Mouse (Mus musculus) kidney, embryonic 14.5 days (tissue): ENCODE measurements around the gene Myo10. TPM values are rescaled to one million over a fixed set of nuclear protein-coding genes. Genes with fewer than 3 reads are reported as not detected.

Experiments
- ATAC-seq: fragments of 200-750 bp; cut with Nextera tagmentation; 2 replicates; pipeline ENCODE4 v1.8.0; 2017; ENCODE audit warnings: moderate number of reproducible peaks, mild to moderate bottlenecking, moderate TSS enrichment, moderate library complexity; ENCODE audit not compliant: low FRiP score, low TSS enrichment
- H3K27ac ChIP-seq: fragments of 300-500 bp; sonication (generic); 2 replicates; pipeline ENCODE4 v1.5.1; 2014; ENCODE audit warnings: low read depth, mild to moderate bottlenecking, low read length, moderate library complexity, mixed read lengths
- H3K27me3 ChIP-seq: fragments of 300-500 bp; sonication (generic); 2 replicates; pipeline ENCODE4 v1.6.1; 2014; ENCODE audit warnings: mild to moderate bottlenecking, low read length; ENCODE audit not compliant: control insufficient read depth, insufficient read depth
- H3K36me3 ChIP-seq: fragments of 300-500 bp; sonication (generic); 2 replicates; pipeline ENCODE4 v1.6.1; 2014; ENCODE audit warnings: low read length, mixed read lengths; ENCODE audit not compliant: control insufficient read depth, insufficient read depth
- H3K4me1 ChIP-seq: fragments of 300-500 bp; sonication (generic); 2 replicates; pipeline ENCODE4 v1.6.1; 2014; ENCODE audit warnings: low read length, mixed read lengths; ENCODE audit not compliant: control insufficient read depth, insufficient read depth
- H3K4me2 ChIP-seq: fragments of 300-500 bp; sonication (generic); replicated peaks from 2 replicates; pipeline ENCODE4 v1.6.1; 2014; ENCODE audit warnings: low read depth, mild to moderate bottlenecking, low read length
- H3K4me3 ChIP-seq: fragments of 300-500 bp; sonication (generic); 2 replicates; pipeline ENCODE4 v1.5.1; 2014; ENCODE audit warnings: mild to moderate bottlenecking, low read length
- H3K9ac ChIP-seq: fragments of 300-500 bp; sonication (generic); 2 replicates; pipeline ENCODE4 v1.6.1; 2014; ENCODE audit warnings: low read depth, mild to moderate bottlenecking, low read length, moderate library complexity
- H3K9me3 ChIP-seq: fragments of 300-500 bp; sonication (generic); 2 replicates; pipeline ENCODE4 v1.6.1; 2016; ENCODE audit warnings: low read length; ENCODE audit not compliant: control insufficient read depth
- WGBS: fragments of 180-500 bp; shearing (Covaris S2); extraction: QIAGEN DNeasy Blood & Tissue Kit; methylation state at CpG from one replicate; pipeline ENCODE4 v1.1.7; 2014; 5-methylcytosine and 5-hydroxymethylcytosine counted together
- polyA plus RNA-seq: library from polyadenylated mRNA; unstranded; fragments of >200 nt; fragmentation: Nextera tagmentation; extraction: Ambion mirVana; gene quantifications from 2 replicates; pipeline ENCODE4 v1.2.1, GENCODE M21; 2014

Gene Myo10
- polyA plus RNA-seq, 1 experiment from 2014 or later = 52.2 TPM

DNA sequence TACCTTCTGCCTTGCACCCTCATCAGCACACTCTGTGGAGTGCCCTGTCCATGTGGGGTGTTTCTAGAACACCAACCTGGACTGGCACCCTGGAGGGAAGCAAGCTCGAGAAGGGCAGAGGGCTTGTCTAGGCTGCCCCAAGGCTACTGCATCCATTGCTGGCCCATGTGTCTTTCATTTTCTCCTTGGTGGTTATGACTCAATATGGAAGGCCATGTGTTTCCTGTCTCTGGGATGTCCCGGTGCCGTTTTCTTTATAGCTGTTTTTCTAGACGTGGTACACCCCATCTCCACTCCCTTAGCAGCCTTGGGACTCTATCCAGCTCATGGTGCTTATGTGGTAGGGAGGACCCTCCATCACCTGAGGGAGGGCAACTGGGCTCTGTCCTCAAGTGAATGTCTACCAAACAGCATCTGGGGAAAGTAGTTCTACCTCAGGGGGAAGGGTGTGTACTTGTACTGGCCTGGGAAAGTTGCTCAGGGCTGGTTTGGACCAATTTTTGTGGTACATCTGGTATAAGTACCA lies 76.8 kb downstream of the Myo10 start:
- 0 out of 2 replicates have a peak, but pooled peaks cover 3% of the 10 kb centered on the region for H3K9me3 ChIP-seq
- H3K4me1 ChIP-seq = no peaks in the 10 kb centered on the region
- WGBS = 55% methylated on average over 4 of the region's 4 CpGs
- no peak for ATAC-seq
- H3K9ac ChIP-seq = no peak overlapping the region
- no peaks in the 10 kb centered on the region for H3K27me3 ChIP-seq
- H3K4me3 ChIP-seq = no peak overlapping the region
- no peak overlapping the region for H3K27ac ChIP-seq
- H3K36me3 ChIP-seq = peaks cover 12% of the 10 kb centered on the region; the same call in 1 of the 2 replicates
- H3K4me2 ChIP-seq = no peak overlapping the region

DNA sequence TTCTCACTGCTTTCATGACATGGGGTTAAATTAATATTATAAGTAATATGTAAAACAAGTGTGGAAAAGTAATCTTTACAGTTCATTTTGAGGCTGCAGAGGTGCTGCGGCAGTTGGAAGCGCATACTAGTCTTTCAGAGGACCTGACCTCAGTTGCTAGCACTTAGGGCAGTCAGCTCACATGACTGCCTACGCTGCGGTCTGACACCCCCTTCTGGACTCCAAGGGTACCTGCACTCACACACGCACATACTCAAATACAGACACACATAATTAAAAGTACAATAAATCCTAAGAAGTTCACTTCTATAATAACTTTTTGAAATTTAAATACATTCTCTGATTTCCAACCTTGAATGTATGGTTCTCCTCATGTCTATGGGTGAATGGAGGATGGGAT lies 80.3 kb downstream of the Myo10 start:
- Histone ChIP-seq H3K27me3 (no peaks in the 10 kb centered on the region), H3K4me3 (no peak overlapping the region), H3K36me3 (peaks cover 17% of the 10 kb centered on the region; the same call in 1 of the 2 replicates), H3K4me1 (no peaks in the 10 kb centered on the region), H3K9ac (no peak overlapping the region), H3K27ac (no peak overlapping the region), H3K9me3 (0 out of 2 replicates have a peak, but pooled peaks cover 3% of the 10 kb centered on the region), H3K4me2 (no peak overlapping the region)
- over 99% methylated on average over 5 of the region's 5 CpGs for WGBS
- no peak for ATAC-seq

DNA sequence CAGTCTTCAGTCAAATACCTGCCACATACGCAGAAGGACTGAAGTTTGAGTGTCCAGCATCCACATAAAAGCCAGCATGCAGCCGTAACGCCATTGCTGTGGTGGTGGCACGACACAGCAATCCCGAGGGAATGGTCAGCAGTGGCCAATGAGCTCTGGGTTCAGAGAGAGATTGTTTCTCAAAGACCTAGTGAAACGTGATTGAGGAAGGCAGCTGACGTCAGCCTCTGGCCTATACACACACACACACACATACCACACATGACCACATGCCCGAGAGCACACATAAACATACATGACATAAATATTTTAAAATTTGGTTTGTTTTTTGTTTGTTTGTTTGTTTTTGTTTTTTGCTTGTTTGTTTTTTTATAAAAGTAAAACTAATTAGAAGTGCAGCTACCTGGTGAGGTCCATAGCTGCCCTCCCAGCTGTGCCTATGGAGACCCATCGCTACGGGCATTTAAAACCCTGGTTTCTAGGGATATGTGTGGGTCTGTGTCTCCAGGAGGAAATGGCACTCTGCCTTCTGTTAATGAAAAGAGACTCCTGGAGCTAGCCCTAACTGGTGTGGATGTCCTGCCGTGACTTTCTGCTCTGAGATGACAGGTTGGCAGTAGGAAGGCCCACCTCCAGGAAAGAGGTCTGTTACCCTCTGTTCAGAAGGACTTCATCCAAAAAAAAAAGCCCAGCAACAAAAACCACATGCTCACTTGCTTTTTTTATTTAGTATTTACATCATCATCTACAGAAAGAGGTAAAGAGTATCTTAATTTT lies 82.7 kb downstream of the Myo10 start:
- H3K9ac ChIP-seq = no peak overlapping the region
- H3K36me3 ChIP-seq = peaks cover 17% of the 10 kb centered on the region; the same call in 1 of the 2 replicates
- H3K4me3 ChIP-seq = no peak overlapping the region
- no peak for ATAC-seq
- no peaks in the 10 kb centered on the region for H3K27me3 ChIP-seq
- H3K27ac ChIP-seq = no peak overlapping the region
- H3K4me1 ChIP-seq = no peaks in the 10 kb centered on the region
- WGBS = 85% methylated on average over 11 of the region's 11 CpGs
- 0 out of 2 replicates have a peak, but pooled peaks cover 3% of the 10 kb centered on the region for H3K9me3 ChIP-seq
- H3K4me2 ChIP-seq = no peak overlapping the region

DNA sequence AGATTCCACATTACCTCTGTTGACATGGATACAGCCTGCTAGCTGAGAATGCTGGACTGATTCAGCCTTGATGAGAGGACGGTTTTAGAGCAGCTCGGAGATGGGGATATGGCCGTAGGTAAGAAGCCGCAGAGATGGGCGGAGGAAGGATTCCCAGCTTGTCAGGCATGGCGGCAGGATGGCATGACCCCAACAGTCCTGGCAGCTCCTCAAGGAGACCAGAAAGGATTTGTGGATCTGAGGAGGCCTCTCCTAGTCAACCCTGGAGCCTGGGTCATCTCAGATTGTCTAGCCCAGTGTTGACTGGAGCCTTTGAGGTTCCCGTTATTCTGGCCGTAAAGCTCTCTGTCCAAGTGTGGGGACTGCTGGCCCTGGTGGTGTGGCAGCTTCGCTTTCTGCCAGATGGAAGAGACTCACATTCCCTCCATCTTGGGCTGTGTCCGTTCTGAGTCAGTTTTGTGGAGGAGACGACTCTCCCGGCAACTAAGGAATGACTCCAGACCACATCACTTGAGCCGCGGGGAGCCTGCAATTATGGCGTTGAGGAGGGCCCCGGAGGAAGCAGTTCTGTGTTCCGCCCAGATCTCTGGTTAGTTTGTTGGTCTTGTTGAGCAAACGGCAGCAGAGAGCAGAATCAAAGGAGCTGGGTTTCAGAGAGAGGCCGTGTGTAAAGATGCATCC lies 84.7 kb downstream of the Myo10 start:
- H3K4me1 ChIP-seq = no peaks in the 10 kb centered on the region
- no peak overlapping the region for H3K27ac ChIP-seq
- no peak for ATAC-seq
- H3K36me3 ChIP-seq = peaks cover 10% of the 10 kb centered on the region; the same call in 1 of the 2 replicates
- 63% methylated on average over 19 of the region's 19 CpGs for WGBS
- H3K9ac ChIP-seq = no peak overlapping the region
- H3K4me3 ChIP-seq = no peak overlapping the region
- no peaks in the 10 kb centered on the region for H3K27me3 ChIP-seq
- no peak overlapping the region for H3K4me2 ChIP-seq
- H3K9me3 ChIP-seq = 0 out of 2 replicates have a peak, but pooled peaks cover 3% of the 10 kb centered on the region

DNA sequence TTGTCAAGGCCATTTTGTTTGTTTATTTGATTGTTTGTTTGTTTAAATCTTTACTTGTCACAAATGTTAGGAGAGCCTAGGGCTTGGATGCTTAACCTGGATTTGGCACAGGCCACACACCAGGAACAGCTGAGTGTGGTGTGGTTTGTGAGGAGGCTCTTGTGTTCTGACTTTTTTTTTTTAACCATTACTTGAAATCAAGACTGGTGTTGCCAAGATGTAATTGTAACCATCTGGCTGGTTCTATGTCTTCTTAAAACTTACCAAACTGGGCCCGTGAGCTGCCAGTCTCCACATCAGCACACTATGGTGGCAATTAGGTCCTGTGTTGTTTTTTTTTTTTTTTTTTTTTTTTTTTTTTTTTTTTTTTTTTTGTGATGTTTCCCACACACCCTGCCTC lies 85.6 kb downstream of the Myo10 start:
- Histone ChIP-seq H3K9me3 (no peaks in the 10 kb centered on the region), H3K4me3 (no peak overlapping the region), H3K4me2 (no peak overlapping the region), H3K36me3 (peaks cover 5% of the 10 kb centered on the region; the same call in 1 of the 2 replicates), H3K27me3 (no peaks in the 10 kb centered on the region), H3K9ac (no peak overlapping the region), H3K4me1 (no peaks in the 10 kb centered on the region), H3K27ac (no peak overlapping the region)
- WGBS = 84% methylated on average over 1 of the region's 1 CpGs
- ATAC-seq = no peak

- no peak overlapping the region for H3K27ac ChIP-seq
- H3K4me1 ChIP-seq = no peaks in the 10 kb centered on the region; the same call in 1 of the 2 replicates
- 88% methylated on average over 10 of the region's 10 CpGs for WGBS
- no peak overlapping the region for H3K9ac ChIP-seq
- no peaks in the 10 kb centered on the region for H3K27me3 ChIP-seq
- H3K9me3 ChIP-seq = no peaks in the 10 kb centered on the region
- H3K36me3 ChIP-seq = peaks cover 8% of the 10 kb centered on the region; the same call in 1 of the 2 replicates
- H3K4me3 ChIP-seq = no peak overlapping the region
- no peak for ATAC-seq
- no peak overlapping the region for H3K4me2 ChIP-seq
These were observed 88.6 kb downstream of the Myo10 start for GRCm38 (mm10) chr15:25710876-25711275.

- H3K27ac ChIP-seq = no peak overlapping the region
- H3K36me3 ChIP-seq = peaks cover 10% of the 10 kb centered on the region; the same call in 1 of the 2 replicates
- H3K4me3 ChIP-seq = no peak overlapping the region
- no peaks in the 10 kb centered on the region; the same call in 1 of the 2 replicates for H3K4me1 ChIP-seq
- H3K27me3 ChIP-seq = no peaks in the 10 kb centered on the region
- no peak overlapping the region for H3K9ac ChIP-seq
- no peak for ATAC-seq
- no peaks in the 10 kb centered on the region for H3K9me3 ChIP-seq
- no peak overlapping the region for H3K4me2 ChIP-seq
- 79% methylated on average over 4 of the region's 4 CpGs for WGBS
These were observed 90.6 kb downstream of the Myo10 start for GRCm38 (mm10) chr15:25712877-25713276.

- H3K9ac ChIP-seq = no peak overlapping the region
- 60% methylated on average over 38 of the region's 38 CpGs for WGBS
- H3K4me2 ChIP-seq = no peak overlapping the region
- no peaks in the 10 kb centered on the region; the same call in 1 of the 2 replicates for H3K4me1 ChIP-seq
- H3K9me3 ChIP-seq = no peaks in the 10 kb centered on the region
- no peak overlapping the region for H3K27ac ChIP-seq
- H3K4me3 ChIP-seq = no peak overlapping the region
- peaks cover 10% of the 10 kb centered on the region; the same call in 1 of the 2 replicates for H3K36me3 ChIP-seq
- no peaks in the 10 kb centered on the region for H3K27me3 ChIP-seq
- no peak for ATAC-seq
These were observed 91.4 kb downstream of the Myo10 start for GRCm38 (mm10) chr15:25713587-25714361.
